Mouse (Mus musculus) cortical plate, adult 2 months (tissue): Measurements from ENCODE around the gene Syf2. TPM values are rescaled to one million over a fixed set of nuclear protein-coding genes. Genes with fewer than 3 reads are reported as not detected.
A peak's percentile ranks its signal among the peaks of the same experiment; 100 is the strongest.

Experiments
- H3K27ac ChIP-seq: fragments of 200-500 bp; 2 replicates; pipeline ENCODE4 v1.5.1; 2012; ENCODE audit warnings: low read length, control low read depth, inconsistent platforms; ENCODE audit not compliant: insufficient read depth
- H3K4me1 ChIP-seq: fragments of 200-500 bp; 2 replicates; pipeline ENCODE4 v1.6.1; 2011; ENCODE audit warnings: low read length; ENCODE audit not compliant: control insufficient read depth, insufficient read depth
- H3K4me3 ChIP-seq: fragments of 200-500 bp; 2 replicates; pipeline ENCODE4 v1.5.1; 2011; ENCODE audit warnings: mild to moderate bottlenecking, low read length, control low read depth; ENCODE audit not compliant: insufficient read depth
- CTCF ChIP-seq: fragments of 200-500 bp; IDR thresholded peaks from 2 replicates; pipeline ENCODE4 v1.5.1; 2011; ENCODE audit warnings: mild to moderate bottlenecking, control low read depth, low read length; ENCODE audit not compliant: insufficient read depth; ENCODE audit errors: extremely low read depth
- POLR2A ChIP-seq: fragments of 200-500 bp; IDR thresholded peaks from 2 replicates; pipeline ENCODE4 v1.6.1; 2011; ENCODE audit warnings: mild to moderate bottlenecking, low read length, control low read depth; ENCODE audit not compliant: insufficient read depth; ENCODE audit errors: extremely low read depth
- polyA plus RNA-seq: library from polyadenylated mRNA; depleted of rRNA; stranded (reverse); fragments of >200 nt; gene quantifications from 2 replicates; pipeline ENCODE4 v1.2.3, GENCODE M21; 2012

Gene Syf2
- polyA plus RNA-seq, 1 experiment: 79.4 TPM

DNA sequence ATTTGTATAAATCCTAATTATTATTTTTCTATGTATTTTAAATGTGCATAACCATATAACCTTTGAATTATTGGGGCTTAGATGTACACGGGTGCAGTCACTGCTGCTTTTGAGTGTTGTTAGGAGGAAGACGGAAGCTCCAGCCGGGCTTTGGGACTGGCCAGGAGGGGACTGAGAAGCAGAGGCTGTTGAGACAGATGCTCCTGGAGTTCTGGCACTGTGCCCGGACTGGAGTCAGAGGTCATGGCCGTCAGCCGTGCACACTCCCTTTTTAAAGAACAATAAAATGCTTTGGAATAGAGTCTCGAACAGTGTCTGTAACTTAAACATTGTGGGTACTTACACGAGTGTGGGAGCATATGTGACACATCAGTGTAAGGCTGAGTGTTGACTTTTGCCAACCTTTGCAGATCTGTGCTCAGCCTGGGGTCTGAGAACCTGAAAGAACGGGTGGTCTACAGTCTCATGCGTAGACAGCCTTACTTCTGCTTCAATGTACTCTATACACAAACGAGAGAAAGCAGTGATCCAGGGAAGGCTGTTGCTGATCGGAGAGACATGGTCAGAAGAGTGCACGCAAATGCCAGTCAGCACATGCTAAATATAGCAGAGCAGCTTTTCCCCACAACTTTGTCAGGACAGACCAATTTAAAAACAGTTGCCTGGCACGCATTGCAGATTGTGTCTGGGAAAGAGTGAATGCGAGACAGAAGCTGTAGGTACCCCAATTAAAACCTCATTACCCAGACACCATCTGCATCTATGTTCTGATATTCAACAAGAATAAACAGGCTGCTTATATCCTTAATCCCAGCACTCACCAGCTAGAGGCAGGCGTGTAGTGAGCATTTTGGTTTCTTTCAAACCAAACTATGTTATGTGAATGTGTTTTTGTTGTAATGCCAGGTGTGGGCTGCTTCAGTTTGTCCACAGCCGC lies 6.8 kb downstream of the Syf2 start:
- no peak overlapping the region for H3K27ac ChIP-seq
- no peaks in the 10 kb centered on the region for H3K4me1 ChIP-seq
- H3K4me3 ChIP-seq: no peak overlapping the region
- no peak for TF ChIP-seq POLR2A
- no peak for TF ChIP-seq CTCF

- Histone ChIP-seq H3K27ac (no peak overlapping the region), H3K4me3 (no peak overlapping the region), H3K4me1 (no peaks in the 10 kb centered on the region)
- no peak for TF ChIP-seq POLR2A
- no peak for TF ChIP-seq CTCF
These were observed 9.2 kb downstream of the Syf2 start for GRCm38 (mm10) chr4:134939900-134940299.

DNA sequence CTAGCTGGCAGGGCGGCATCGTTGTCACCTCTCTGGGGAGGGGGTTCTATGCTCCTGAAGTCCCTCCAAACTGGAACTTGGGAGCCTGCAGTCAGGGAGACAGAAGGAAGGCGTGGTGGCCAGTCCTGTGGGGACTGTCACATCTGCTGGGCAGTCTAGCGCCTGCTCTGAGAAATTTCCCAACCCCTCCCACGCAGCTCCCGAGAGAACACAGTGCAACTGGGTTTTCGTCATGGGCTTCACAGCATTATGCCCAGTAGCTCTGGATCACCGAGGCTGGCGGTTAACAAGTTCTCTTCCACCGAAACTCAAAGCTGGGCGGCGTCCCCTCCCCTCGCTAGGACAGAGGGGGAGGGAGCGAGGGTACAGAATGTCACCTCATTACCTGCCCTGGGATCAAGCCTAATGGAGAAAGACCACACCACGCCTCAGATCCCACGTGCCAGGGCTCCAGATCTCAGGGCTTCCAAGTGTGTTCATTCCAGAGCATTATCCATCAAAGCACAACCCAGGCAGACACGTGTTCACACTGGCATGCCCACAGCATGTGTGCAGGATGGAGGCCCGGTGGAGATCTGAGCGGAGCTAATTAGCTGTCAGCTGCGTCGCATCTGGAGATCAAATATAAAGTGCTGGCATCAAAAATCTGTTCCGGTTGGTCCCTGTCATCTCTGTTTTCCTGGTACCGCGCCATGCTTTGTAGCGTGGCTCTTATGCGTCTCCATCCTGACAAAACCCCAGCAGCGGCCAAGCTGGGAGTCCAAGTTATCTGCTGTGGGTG lies 13.2 kb downstream of the Syf2 start:
- TF ChIP-seq CTCF: no peak
- no peak for TF ChIP-seq POLR2A
- Histone ChIP-seq H3K27ac (no peak overlapping the region), H3K4me1 (no peaks in the 10 kb centered on the region; the same call in 1 of the 2 replicates)

DNA sequence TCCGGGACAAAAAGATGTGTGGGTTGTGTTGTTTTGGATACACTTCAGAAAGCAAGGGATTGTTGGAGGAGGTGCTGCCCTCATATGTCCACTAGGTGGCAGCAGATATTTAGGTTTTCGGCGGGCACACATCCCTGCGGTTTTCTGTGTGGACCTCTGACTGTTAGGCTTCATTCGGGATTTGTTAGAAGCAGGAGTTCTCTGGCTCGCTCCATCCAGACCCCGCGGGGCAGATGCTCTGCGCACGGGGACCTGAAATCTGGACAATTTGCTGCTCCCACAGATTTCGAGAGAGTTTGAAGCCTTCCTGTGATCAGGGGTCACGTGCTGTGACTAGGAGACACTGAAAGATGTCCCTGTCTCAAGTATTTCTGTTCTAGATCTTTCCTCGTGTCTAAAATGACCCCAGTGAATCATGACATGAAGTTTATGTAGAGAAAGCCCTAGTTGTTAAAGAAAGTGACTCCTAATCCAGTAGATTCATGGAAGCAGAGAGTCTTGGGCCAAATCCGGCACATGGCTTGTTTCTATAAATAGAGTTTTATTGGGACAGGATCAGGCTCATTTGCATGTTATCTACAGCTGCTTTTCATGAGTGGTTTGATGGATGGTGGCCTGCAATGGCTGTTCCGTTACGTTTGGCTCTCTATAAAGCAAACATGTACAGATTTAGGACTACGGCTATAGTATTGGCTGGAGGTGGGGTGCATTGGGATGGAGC lies 15.5 kb downstream of the Syf2 start:
- H3K4me1 ChIP-seq: no peaks in the 10 kb centered on the region; the same call in 1 of the 2 replicates

More for the DNA sequence above, 13.2 kb downstream of the Syf2 start:
- H3K4me3 ChIP-seq: no peak overlapping the region

GRCm38 (mm10) chr4:134950518-134951091 lies 19.9 kb downstream of the Syf2 start:
- Histone ChIP-seq H3K4me1 (no peaks in the 10 kb centered on the region; the same call in 1 of the 2 replicates), H3K4me3 (no peak overlapping the region), H3K27ac (no peak overlapping the region)
- no peak for TF ChIP-seq POLR2A
- TF ChIP-seq CTCF: no peak

More for the DNA sequence above, 15.5 kb downstream of the Syf2 start:
- TF ChIP-seq POLR2A (no peak), CTCF (peak; percentile 92)
- Histone ChIP-seq H3K4me3 (no peak overlapping the region), H3K27ac (no peak overlapping the region)

GRCm38 (mm10) chr4:134954461-134954860 lies 23.8 kb downstream of the Syf2 start:
- H3K4me1 ChIP-seq: no peaks in the 10 kb centered on the region
- H3K27ac ChIP-seq: no peak overlapping the region
- no peak for TF ChIP-seq CTCF
- TF ChIP-seq POLR2A: no peak
- H3K4me3 ChIP-seq: no peak overlapping the region

GRCm38 (mm10) chr4:134955196-134955595 lies 24.5 kb downstream of the Syf2 start:
- Histone ChIP-seq H3K4me3 (no peak overlapping the region), H3K27ac (no peak overlapping the region), H3K4me1 (no peaks in the 10 kb centered on the region)
- TF ChIP-seq CTCF: no peak
- TF ChIP-seq POLR2A: no peak

DNA sequence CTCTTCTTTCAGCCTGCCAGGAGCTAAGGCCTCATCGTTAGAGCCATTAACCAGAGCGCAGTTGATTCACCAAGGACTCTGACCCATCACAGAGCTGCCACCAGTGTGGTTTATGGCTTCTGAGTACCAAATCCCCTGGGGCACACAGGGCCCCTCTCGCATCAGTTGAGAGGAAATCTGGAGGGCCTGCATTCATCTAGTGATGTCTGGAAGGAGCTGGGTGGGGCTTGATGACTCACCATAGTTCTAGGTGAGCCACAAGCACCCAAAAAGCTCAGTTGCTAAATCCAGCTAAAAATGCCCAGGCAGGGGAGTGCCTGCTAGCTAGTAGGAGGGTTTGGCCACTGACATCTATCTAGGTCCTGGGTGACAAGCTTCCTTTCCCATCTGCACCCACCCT lies 25.1 kb downstream of the Syf2 start:
- Histone ChIP-seq H3K27ac (no peak overlapping the region), H3K4me3 (no peak overlapping the region), H3K4me1 (no peaks in the 10 kb centered on the region)
- TF ChIP-seq CTCF: no peak
- no peak for TF ChIP-seq POLR2A

DNA sequence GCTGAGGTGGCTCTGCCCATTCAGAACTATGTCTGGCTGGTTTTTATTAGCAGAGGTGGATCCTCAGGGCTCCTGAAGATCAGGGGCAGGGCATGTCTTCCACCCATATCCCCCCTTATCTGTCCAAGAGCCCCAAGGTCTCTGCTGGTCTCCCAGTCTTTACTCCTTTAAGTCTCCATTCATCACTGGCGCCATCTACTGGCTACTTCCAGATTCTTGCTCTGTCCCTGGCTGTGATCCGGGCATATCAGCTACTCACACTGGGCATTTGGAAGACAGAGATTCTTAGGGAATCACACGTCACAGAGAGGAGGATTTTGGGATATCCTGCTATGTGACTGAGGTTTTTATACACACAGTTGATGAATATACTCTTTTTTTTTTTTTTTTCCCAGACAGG lies 25.6 kb downstream of the Syf2 start:
- no peaks in the 10 kb centered on the region for H3K4me1 ChIP-seq
- no peak for TF ChIP-seq POLR2A
- TF ChIP-seq CTCF: peak; percentile 54
- no peak overlapping the region for H3K4me3 ChIP-seq
- no peak overlapping the region for H3K27ac ChIP-seq
